Mouse (Mus musculus) ES-E14 (cell line): ENCODE results near the gene Kitl. TPM values are rescaled to one million over a fixed set of nuclear protein-coding genes. Genes with fewer than 3 reads are reported as not detected.

Experiments used
- DNase-seq: peaks from one replicate; pipeline ENCODE4 v3.0.0-alpha.2; 2013; ENCODE audit warnings: low read depth, low spot score
- H3K27ac ChIP-seq: 2 replicates; pipeline ENCODE4 v1.5.1; 2012; ENCODE audit warnings: low read depth, mild to moderate bottlenecking, low read length, moderate library complexity, mixed read lengths; ENCODE audit not compliant: poor library complexity, insufficient read depth, severe bottlenecking
- H3K36me3 ChIP-seq: 2 replicates; pipeline ENCODE4 v1.6.1; 2012; ENCODE audit warnings: mild to moderate bottlenecking, low read length, moderate library complexity, mixed read lengths; ENCODE audit not compliant: control insufficient read depth, poor library complexity, insufficient read depth, severe bottlenecking
- H3K4me1 ChIP-seq, 2 experiments: fragments of 150-350 bp in 1 of 2; sonication (generic) in 1 of 2; 2 replicates each; pipeline ENCODE4 v1.6.1; 2012; ENCODE audit warnings: low read length in 2 of 2, mild to moderate bottlenecking in 1 of 2, mixed read lengths in 1 of 2; ENCODE audit not compliant: control insufficient read depth in 2 of 2, insufficient read depth in 2 of 2, poor library complexity in 1 of 2
- H3K4me3 ChIP-seq, 2 experiments: fragments of 150-350 bp in 1 of 2; sonication (generic) in 1 of 2; 2 replicates each; pipeline ENCODE4 v1.5.1; 2012; ENCODE audit warnings: low read length in 2 of 2, low read depth in 1 of 2, mild to moderate bottlenecking in 1 of 2, mixed read lengths in 1 of 2; ENCODE audit not compliant: insufficient read depth in 1 of 2, poor library complexity in 1 of 2, severe bottlenecking in 1 of 2
- H3K9ac ChIP-seq: 2 replicates; pipeline ENCODE4 v1.6.1; 2012; ENCODE audit warnings: low read depth, mild to moderate bottlenecking, low read length, mixed read lengths; ENCODE audit not compliant: poor library complexity, insufficient read depth, severe bottlenecking
- H3K9me3 ChIP-seq: fragments of 150-350 bp; sonication (generic); 2 replicates; pipeline ENCODE4 v1.6.1; 2012; ENCODE audit warnings: low read depth, mild to moderate bottlenecking, low read length; ENCODE audit not compliant: control insufficient read depth, insufficient read depth
- CHD2 ChIP-seq: IDR thresholded peaks from 2 replicates; pipeline ENCODE4 v1.6.1; 2014; ENCODE audit warnings: mild to moderate bottlenecking, low read depth, low read length, inconsistent platforms
- HCFC1 ChIP-seq: IDR thresholded peaks from 2 replicates; pipeline ENCODE4 v1.6.1; 2012; ENCODE audit warnings: low read length, inconsistent platforms, borderline replicate concordance; ENCODE audit not compliant: insufficient read depth
- MAFK ChIP-seq: IDR thresholded peaks from 2 replicates; pipeline ENCODE4 v1.6.1; 2014; ENCODE audit warnings: mild to moderate bottlenecking, low read depth, low read length, inconsistent platforms; ENCODE audit not compliant: insufficient read depth
- ZC3H11A ChIP-seq: IDR thresholded peaks from 2 replicates; pipeline ENCODE4 v1.6.1; 2012; ENCODE audit warnings: low read depth, mild to moderate bottlenecking, inconsistent platforms, low read length, borderline replicate concordance
- ZNF384 ChIP-seq: IDR thresholded peaks from 2 replicates; pipeline ENCODE4 v1.6.1; 2012; ENCODE audit warnings: low read depth, low read length, inconsistent platforms
- in situ Hi-C, 2 experiments: fragments of 600-800 bp; cut with MboI; formaldehyde crosslinking; loops; one replicate each; pipeline ENCODE4 v1.15.1; 2025; ENCODE audit warnings: low sequenced_read_pairs in 2 of 2, inconsistent platforms in 1 of 2; ENCODE audit not compliant: unreplicated experiment in 2 of 2
- total RNA-seq: library from RNA; depleted of rRNA; stranded (reverse); fragments of 300-350 nt; gene quantifications from 2 replicates; pipeline ENCODE4 v1.2.3, GENCODE M21; 2012

Kitl gene
- total RNA-seq, 1 experiment = 8.7 TPM

DNA sequence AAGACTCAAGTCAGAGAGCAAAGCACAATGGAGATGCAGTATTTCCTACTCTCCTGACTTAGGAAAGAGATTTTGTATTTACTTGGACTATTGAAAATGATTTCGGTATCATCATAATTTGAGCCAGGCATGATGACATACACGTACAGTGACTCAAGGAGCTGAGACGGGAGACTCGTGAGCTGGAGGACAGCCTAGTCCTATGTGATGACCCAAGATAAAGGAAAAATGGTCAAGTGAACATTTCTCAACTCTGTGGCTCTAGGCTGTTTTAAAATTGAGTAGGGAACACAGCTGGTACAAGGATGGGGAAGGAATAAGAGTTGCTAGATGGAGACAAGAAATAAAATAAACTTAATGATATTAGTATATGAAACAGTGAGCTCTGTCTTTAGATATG lies 37.0 kb downstream of the Kitl start:
- Histone ChIP-seq H3K4me3 (no peak overlapping the region), H3K36me3 (no peaks in the 10 kb centered on the region), H3K9me3 (no peaks in the 10 kb centered on the region), H3K4me1 (no peaks in the 10 kb centered on the region), H3K27ac (no peak overlapping the region), H3K9ac (no peak overlapping the region)
- in situ Hi-C loops = no loop called here
- no peak for DNase-seq
- TF ChIP-seq MAFK (no peak), CHD2 (no peak), ZNF384 (no peak), HCFC1 (no peak), ZC3H11A (no peak)

- no peak for TF ChIP-seq CHD2
- in situ Hi-C loops = no loop called here
- no peak overlapping the region for H3K9ac ChIP-seq
- no peak overlapping the region for H3K4me3 ChIP-seq
- no peak overlapping the region for H3K27ac ChIP-seq
- no peaks in the 10 kb centered on the region for H3K9me3 ChIP-seq
- H3K4me1 ChIP-seq = no peaks in the 10 kb centered on the region
- DNase-seq = no peak
- no peaks in the 10 kb centered on the region for H3K36me3 ChIP-seq
Observed at GRCm38 (mm10) chr10:100052911-100053310, 37.5 kb downstream of the Kitl start.

DNA sequence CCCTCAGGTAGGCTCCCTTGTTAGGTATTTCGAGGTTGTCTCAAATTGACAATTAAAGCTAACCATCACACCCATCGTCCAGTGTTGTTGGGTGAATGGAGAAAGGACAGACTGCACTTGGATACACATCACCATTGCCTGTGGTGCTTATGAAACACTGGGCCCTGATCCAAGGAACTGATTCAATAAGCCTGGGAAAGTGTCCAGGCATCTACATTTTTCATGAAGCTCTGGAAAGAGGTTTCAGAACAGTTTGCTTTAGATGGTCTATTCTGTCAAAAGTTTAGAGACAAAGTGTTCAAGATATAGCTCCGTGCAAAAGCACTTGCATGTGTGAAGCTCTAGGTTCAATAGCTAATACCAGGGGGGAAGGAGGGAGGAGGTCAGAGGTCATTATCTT lies 38.6 kb downstream of the Kitl start:
- Histone ChIP-seq H3K27ac (no peak overlapping the region), H3K4me3 (no peak overlapping the region), H3K36me3 (no peaks in the 10 kb centered on the region), H3K9ac (no peak overlapping the region), H3K9me3 (no peaks in the 10 kb centered on the region), H3K4me1 (no peaks in the 10 kb centered on the region)
- DNase-seq = no peak
- in situ Hi-C loops = no loop called here
- TF ChIP-seq HCFC1 = no peak
- TF ChIP-seq CHD2 = no peak
- TF ChIP-seq ZNF384 = no peak
- no peak for TF ChIP-seq ZC3H11A
- no peak for TF ChIP-seq MAFK

DNA sequence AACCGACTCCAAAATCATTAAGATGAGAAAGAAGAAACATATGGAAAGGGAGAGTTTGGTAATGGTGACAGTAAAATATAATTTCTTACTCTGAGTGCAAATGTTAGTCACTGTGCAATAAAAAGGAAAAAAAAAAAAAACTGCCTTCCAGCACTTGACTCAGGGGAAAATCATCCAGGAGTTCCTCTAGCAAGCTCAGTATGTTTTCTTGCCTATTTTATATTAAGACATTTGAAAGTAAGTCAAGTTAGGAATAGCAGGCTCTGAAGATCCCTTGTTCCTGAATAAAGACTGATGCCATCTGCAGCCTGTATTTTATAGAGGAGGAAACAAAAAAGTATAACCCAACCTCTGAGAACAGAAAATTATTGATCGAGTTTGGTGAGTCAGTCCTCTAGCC lies 39.7 kb downstream of the Kitl start:
- Histone ChIP-seq H3K9me3 (no peaks in the 10 kb centered on the region), H3K9ac (no peak overlapping the region), H3K27ac (no peak overlapping the region), H3K4me1 (no peaks in the 10 kb centered on the region), H3K36me3 (no peaks in the 10 kb centered on the region), H3K4me3 (no peak overlapping the region)
- TF ChIP-seq CHD2 (no peak), HCFC1 (no peak), MAFK (no peak)
- in situ Hi-C loops = no loop called here
- no peak for DNase-seq

DNA sequence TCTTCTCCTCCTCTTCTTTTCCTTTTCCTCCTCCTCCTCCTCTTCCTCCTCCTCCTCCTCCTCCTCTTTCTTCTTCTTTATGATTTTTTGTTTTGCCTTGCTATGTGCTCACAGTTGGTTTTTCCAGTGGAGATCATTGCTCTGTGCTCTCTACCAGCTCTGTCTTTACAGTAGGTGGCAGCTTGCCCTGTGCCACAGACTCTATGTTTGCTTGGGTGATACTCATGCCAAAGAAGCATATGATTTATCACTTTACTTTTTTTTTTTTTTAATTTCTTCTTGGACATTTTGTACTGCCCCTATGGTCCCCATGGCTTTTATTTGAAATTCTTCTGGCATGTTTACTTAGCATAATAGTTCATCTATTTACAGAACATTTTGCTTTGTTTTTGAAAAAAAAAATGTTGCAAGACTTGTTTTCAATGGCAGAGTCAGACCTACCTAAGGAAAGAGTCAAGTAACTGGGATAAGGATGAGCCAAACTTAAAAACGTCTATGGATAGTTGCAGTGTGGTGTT lies 41.7 kb downstream of the Kitl start:
- no peak for DNase-seq
- TF ChIP-seq ZC3H11A = no peak
- no peak for TF ChIP-seq ZNF384
- TF ChIP-seq HCFC1 = no peak
- no peak for TF ChIP-seq MAFK
- no peak for TF ChIP-seq CHD2
- H3K4me1 ChIP-seq = no peaks in the 10 kb centered on the region
- no peak overlapping the region for H3K27ac ChIP-seq
- in situ Hi-C loops = no loop called here
- no peaks in the 10 kb centered on the region for H3K9me3 ChIP-seq
- no peak overlapping the region for H3K4me3 ChIP-seq
- no peak overlapping the region for H3K9ac ChIP-seq
- H3K36me3 ChIP-seq = no peaks in the 10 kb centered on the region
